Comparison of ENCODE assay signal across 8 mouse cellular contexts in the genomic region with DNA sequence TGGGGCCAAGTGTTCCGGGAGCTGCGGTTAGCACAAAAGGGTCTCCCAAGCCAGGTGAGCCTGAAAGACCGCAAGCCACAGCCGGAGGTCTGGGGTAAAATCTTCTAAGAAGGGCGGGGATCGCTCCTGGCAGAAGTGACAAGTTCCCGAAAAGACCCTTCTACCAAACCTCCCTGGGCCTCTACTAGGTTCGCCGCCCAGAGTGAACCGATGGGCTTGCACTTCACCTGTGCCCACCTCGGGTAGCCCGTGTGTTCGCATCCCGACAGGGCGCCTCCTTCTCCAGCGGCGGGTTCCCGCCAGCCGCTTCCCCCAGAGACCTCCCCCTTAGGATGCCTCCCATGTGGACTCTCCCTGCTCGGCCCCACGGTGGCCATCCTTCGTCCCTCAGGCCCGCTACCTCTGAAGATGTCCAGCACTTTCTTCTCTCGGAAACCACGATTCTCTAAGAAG. TPM values are rescaled to one million over a fixed set of nuclear protein-coding genes. Genes with fewer than 3 reads are reported as not detected.
DNase-seq lines count a peak whose midpoint lies in the region; ATAC-seq lines count a peak whose summit lies in the region.
"Had no signal": no experiment of that assay in that cellular context is flagged by ENCODE, and none has a peak within 500 bp of the region (broad histone marks: within the 10 kb centered on the region; RNA-seq: fewer than 3 reads in every experiment).

No protein-coding gene starts in this region.

- H3K4me2 ChIP-seq in lung, embryonic 15.5 days, result peak overlapping the region; percentile 82
- H3K4me2 ChIP-seq in heart, embryonic 11.5 days, result peak overlapping the region; percentile 78
- H3K4me2 ChIP-seq in limb, embryonic 13.5 days (replicated peaks), result peak overlapping the region; percentile 78
- peak overlapping the region; percentile 95 for H3K4me2 ChIP-seq in neural tube, embryonic 12.5 days (replicated peaks)

- H3K4me3 ChIP-seq in lung, embryonic 15.5 days, result peak overlapping the region; percentile 61
- peak overlapping the region; percentile 71 for H3K4me3 ChIP-seq in heart, embryonic 11.5 days (ENCODE audit: low read depth, low read length)
- H3K4me3 ChIP-seq in limb, embryonic 13.5 days, result peak overlapping the region; percentile 69
- peak overlapping the region; percentile 65 for H3K4me3 ChIP-seq in neural tube, embryonic 12.5 days

- peak overlapping the region; percentile 71 for H3K9ac ChIP-seq in lung, embryonic 15.5 days
- peak overlapping the region; percentile 74 for H3K9ac ChIP-seq in heart, embryonic 11.5 days (ENCODE audit: low read depth, low read length)
- peak overlapping the region; percentile 75 for H3K9ac ChIP-seq in limb, embryonic 13.5 days
- H3K9ac ChIP-seq in neural tube, embryonic 12.5 days, result peak overlapping the region; percentile 65

- peaks cover 27% of the 10 kb centered on the region for H3K4me1 ChIP-seq in lung, embryonic 15.5 days
- H3K4me1 ChIP-seq in heart, embryonic 11.5 days (ENCODE audit: control insufficient read depth, insufficient read depth, low read length), result no peaks in the 10 kb centered on the region
- H3K4me1 ChIP-seq in limb, embryonic 13.5 days, result peaks cover 8% of the 10 kb centered on the region; the same call in 1 of the 2 replicates
- no peaks in the 10 kb centered on the region for H3K4me1 ChIP-seq in neural tube, embryonic 12.5 days

- H3K9me3 ChIP-seq in lung, embryonic 15.5 days, result no peaks in the 10 kb centered on the region
- no peaks in the 10 kb centered on the region for H3K9me3 ChIP-seq in heart, embryonic 11.5 days (replicated peaks; ENCODE audit: control insufficient read depth, low read length)
- H3K9me3 ChIP-seq in limb, embryonic 13.5 days, result no peaks in the 10 kb centered on the region
- no peaks in the 10 kb centered on the region for H3K9me3 ChIP-seq in neural tube, embryonic 12.5 days

- H3K36me3 ChIP-seq in lung, embryonic 15.5 days, result no peaks in the 10 kb centered on the region
- H3K36me3 ChIP-seq in heart, embryonic 11.5 days (ENCODE audit: control insufficient read depth, insufficient read depth, low read length), result no peaks in the 10 kb centered on the region
- H3K36me3 ChIP-seq in limb, embryonic 13.5 days, result no peaks in the 10 kb centered on the region; the same call in 1 of the 2 replicates
- H3K36me3 ChIP-seq in neural tube, embryonic 12.5 days, result no peaks in the 10 kb centered on the region

- H3K27me3 ChIP-seq in lung, embryonic 15.5 days, result no peaks in the 10 kb centered on the region
- H3K27me3 ChIP-seq in heart, embryonic 11.5 days (ENCODE audit: control insufficient read depth, insufficient read depth, low read length), result no peaks in the 10 kb centered on the region
- H3K27me3 ChIP-seq in limb, embryonic 13.5 days, result no peaks in the 10 kb centered on the region
- no peaks in the 10 kb centered on the region for H3K27me3 ChIP-seq in neural tube, embryonic 12.5 days (replicated peaks)

- peak; percentile 50; the same call in 1 of the 2 replicates for ATAC-seq in lung, embryonic 15.5 days (ENCODE audit: borderline replicate concordance, extremely low read depth, low FRiP score, low TSS enrichment)
- ATAC-seq in common myeloid progenitor, adult 5-6 weeks (replicated peaks; ENCODE audit: low read depth, poor library complexity, severe bottlenecking), result peak; percentile 3; the same call in 1 of the 2 replicates
- ATAC-seq in heart, embryonic 11.5 days (replicated peaks; ENCODE audit: insufficient number of reproducible peaks, low FRiP score, low TSS enrichment), result peak; percentile 37; the same call in 1 of the 2 replicates
- ATAC-seq in limb, embryonic 13.5 days (ENCODE audit: low FRiP score, low read depth), result peak; percentile 51
- peak; percentile 78; the same call in 1 of the 2 replicates for ATAC-seq in neural tube, embryonic 12.5 days (ENCODE audit: low FRiP score, low read depth)

- peak overlapping the region; percentile 84 for H3K27ac ChIP-seq in lung, embryonic 15.5 days
- H3K27ac ChIP-seq in heart, embryonic 11.5 days (ENCODE audit: low read depth, low read length), result peak overlapping the region; percentile 36
- peak overlapping the region; percentile 73 for H3K27ac ChIP-seq in limb, embryonic 13.5 days
- H3K27ac ChIP-seq in neural tube, embryonic 12.5 days, result no peak overlapping the region

- DNase-seq in lung, postnatal 14 days, result no peak
- DNase-seq in cerebellum, adult 11-12 months, result no peak

- WGBS in lung, embryonic 15.5 days, result under 1% methylated on average over 25 of the region's 25 CpGs
- under 1% methylated on average over 25 of the region's 25 CpGs for WGBS in heart, embryonic 11.5 days (ENCODE audit: insufficient replicate concordance)
- 0% methylated on average over 25 of the region's 25 CpGs for WGBS in limb, embryonic 13.5 days
- under 1% methylated on average over 25 of the region's 25 CpGs for whole genome bisulfite sequencing in neural tube, embryonic 12.5 days

RNA-seq across cellular contexts. Expression of gene Samhd1, which starts 0.6 kb away (rescaled TPM):
- polyA plus RNA-seq in lung, embryonic 15.5 days (2015; fragmentation: Nextera tagmentation; extraction: Ambion mirVana), result 33.1 and 34.6 TPM in 2 replicates
- total RNA-seq in common myeloid progenitor, adult 5-6 weeks (2017), result 52.4 and 82.3 TPM in 2 replicates
- 20.7 and 26.4 TPM in 2 replicates for polyA plus RNA-seq in heart, embryonic 11.5 days (2014; fragmentation: Nextera tagmentation; extraction: Ambion mirVana)
- polyA plus RNA-seq in limb, embryonic 13.5 days (2015; fragmentation: Nextera tagmentation; extraction: Ambion mirVana), result 23.6 and 26.6 TPM in 2 replicates
- polyA plus RNA-seq in neural tube, embryonic 12.5 days (2016; fragmentation: Nextera tagmentation; extraction: Ambion mirVana), result 15.9 and 17.5 TPM in 2 replicates

RNA-seq across cellular contexts. Expression of gene Tldc2, which starts 47.6 kb away (rescaled TPM):
- polyA plus RNA-seq in lung, embryonic 15.5 days (2015; fragmentation: Nextera tagmentation; extraction: Ambion mirVana), result not detected in 2 replicates
- total RNA-seq in common myeloid progenitor, adult 5-6 weeks (2017), result not detected in 2 replicates
- 0.26 TPM in 1 of 2 replicates, not detected in the other for polyA plus RNA-seq in heart, embryonic 11.5 days (2014; fragmentation: Nextera tagmentation; extraction: Ambion mirVana)
- polyA plus RNA-seq in limb, embryonic 13.5 days (2015; fragmentation: Nextera tagmentation; extraction: Ambion mirVana), result not detected in 2 replicates
- polyA plus RNA-seq in neural tube, embryonic 12.5 days (2016; fragmentation: Nextera tagmentation; extraction: Ambion mirVana), result not detected in 2 replicates
- total RNA-seq: gastrocnemius, postnatal 36 days had no signal

RNA-seq across cellular contexts. Expression of gene Soga1, which starts 55.5 kb away (rescaled TPM):
- 4.1 and 5.1 TPM in 2 replicates for polyA plus RNA-seq in lung, embryonic 15.5 days (2015; fragmentation: Nextera tagmentation; extraction: Ambion mirVana)
- total RNA-seq in common myeloid progenitor, adult 5-6 weeks (2017), result 5.6 and 7.0 TPM in 2 replicates
- polyA plus RNA-seq in heart, embryonic 11.5 days (2014; fragmentation: Nextera tagmentation; extraction: Ambion mirVana), result 3.4 and 3.6 TPM in 2 replicates
- polyA plus RNA-seq in limb, embryonic 13.5 days (2015; fragmentation: Nextera tagmentation; extraction: Ambion mirVana), result 4.1 and 4.2 TPM in 2 replicates
- 6.1 TPM in 2 replicates for polyA plus RNA-seq in neural tube, embryonic 12.5 days (2016; fragmentation: Nextera tagmentation; extraction: Ambion mirVana)

Comparison
In these comparisons a context has a peak if more than half of its experiments do, and no peak if none do; other contexts are left out.
1. ATAC-seq: peak in every context shown above with its lines; median percentile 78 in neural tube, embryonic 12.5 days; 51 in limb, embryonic 13.5 days; 50 in lung, embryonic 15.5 days; 37 in heart, embryonic 11.5 days; 3 in common myeloid progenitor, adult 5-6 weeks.